Mouse (Mus musculus) CD4-positive, CD25-positive, alpha-beta regulatory T cell (primary cell): Measurements from ENCODE around the gene Nt5c3b. TPM values are rescaled to one million over a fixed set of nuclear protein-coding genes. Genes with fewer than 3 reads are reported as not detected.

Experiments
- polyA plus RNA-seq: library from polyadenylated mRNA; unstranded; fragments of 100-300 nt; shearing (Covaris generic); gene quantifications from one replicate; pipeline ENCODE4 v1.2.1, GENCODE M21; 2017

Nt5c3b gene
- 163 TPM for polyA plus RNA-seq

DNA sequence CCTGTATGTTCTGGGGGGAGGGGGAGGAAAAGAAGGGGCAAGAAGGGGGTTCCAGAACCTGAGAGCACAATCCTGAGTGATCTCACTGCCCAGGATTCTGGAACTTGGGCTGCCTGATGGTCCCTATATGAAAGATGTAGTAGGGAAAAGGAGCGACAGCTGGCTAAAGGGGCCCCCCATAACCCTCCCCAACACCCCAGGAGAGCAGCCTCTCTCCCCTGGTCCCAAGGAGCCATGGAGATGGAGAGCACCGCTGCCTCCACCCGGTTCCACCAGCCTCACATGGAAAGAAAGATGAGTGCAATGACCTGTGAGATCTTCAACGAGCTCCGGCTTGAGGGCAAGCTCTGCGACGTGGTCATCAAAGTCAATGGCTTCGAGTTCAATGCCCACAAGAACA, at the start of gene Nt5c3b, which contains the start of gene Klhl10:
Gene Nt5c3b, minus strand, starts transcription at position 12 of the 400 bp plus-strand sequence.
Gene Klhl10, plus strand, starts transcription at position 121 of the 400 bp plus-strand sequence.

DNA sequence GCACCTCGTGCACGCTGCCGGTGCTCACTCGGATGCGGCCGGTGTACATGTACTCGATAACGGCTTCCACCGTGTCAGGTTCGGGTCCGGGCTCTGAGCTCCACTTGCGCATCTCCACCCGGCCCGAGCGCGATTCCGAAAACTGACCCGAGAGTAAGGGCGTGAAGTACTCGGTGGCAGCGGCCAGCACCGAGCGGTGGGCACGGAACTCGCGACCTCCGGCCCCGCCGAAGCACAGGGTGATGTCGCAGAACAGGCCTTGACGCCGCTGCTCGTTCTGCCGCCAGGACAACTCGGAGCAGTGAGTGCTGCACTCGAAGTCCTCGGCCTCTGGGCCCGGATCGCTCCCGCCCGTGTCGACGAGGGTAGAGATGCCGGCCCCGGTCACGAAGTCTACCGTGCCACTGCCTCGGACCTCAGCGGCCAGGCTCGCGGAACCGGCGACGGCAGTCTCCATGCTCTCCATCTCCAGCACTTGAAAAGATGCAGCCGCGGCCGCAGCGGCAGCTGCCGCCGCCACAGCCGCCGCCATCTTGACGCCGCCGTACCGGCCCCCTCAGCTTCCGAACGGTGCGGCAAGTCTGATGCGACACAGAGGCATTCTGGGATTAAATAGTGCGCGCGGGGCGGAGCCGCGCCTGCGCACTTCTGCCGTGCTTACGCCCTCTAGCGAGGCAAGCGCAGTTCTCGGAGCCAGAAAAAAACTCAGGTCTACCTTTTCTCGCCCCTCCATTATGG, 30.8 kb upstream of the Nt5c3b start, which contains the start of gene Klhl11:
Gene Klhl11, minus strand, starts transcription at position 545 of the 738 bp plus-strand sequence.

DNA sequence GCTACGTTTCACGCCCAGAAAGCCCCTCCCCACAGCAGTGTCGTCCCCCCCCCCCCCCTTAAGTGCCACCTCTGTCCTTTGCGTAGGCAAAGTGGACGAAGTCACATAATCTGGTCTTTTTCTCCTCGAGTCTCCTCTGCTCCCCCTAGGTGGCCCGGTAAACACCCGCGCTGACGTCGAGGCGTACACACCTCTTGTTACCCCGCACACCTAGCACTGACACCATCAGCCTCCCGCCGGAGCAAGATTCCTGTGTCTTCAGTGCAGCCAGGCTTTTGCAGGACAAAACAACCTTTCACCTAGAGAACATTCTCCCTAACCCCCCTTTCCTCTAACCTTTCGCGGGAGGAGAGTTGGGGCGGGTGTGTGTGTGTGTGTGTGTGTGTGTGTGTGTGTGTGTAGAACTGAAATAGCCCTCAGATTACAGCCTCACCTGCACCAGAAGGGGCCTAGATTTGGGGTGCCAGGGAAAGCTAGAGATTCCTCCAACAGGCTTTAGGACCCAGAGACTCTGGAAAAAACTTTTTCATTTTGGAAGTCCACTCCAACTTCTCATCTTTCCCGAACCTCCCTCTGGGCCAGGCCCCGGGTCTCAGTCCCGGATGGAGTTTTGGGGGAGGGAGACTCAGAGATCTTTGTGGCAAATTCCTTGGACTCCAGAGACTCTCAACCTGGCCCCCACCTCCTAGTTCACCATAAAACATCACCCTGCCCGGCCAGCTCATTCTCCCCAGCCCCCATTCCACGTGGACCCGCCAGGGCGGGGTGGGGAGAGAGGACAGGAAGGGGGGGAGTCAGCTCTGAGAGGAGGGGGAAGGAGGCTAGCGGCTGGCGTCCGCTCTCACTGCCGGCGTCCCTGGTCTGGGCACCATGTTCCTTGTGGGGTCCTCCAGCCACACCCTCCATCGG, 26.4 kb downstream of the Nt5c3b start, which contains the start of gene Fkbp10:
Gene Fkbp10, plus strand, starts transcription at position 784 of the 909 bp plus-strand sequence.

DNA sequence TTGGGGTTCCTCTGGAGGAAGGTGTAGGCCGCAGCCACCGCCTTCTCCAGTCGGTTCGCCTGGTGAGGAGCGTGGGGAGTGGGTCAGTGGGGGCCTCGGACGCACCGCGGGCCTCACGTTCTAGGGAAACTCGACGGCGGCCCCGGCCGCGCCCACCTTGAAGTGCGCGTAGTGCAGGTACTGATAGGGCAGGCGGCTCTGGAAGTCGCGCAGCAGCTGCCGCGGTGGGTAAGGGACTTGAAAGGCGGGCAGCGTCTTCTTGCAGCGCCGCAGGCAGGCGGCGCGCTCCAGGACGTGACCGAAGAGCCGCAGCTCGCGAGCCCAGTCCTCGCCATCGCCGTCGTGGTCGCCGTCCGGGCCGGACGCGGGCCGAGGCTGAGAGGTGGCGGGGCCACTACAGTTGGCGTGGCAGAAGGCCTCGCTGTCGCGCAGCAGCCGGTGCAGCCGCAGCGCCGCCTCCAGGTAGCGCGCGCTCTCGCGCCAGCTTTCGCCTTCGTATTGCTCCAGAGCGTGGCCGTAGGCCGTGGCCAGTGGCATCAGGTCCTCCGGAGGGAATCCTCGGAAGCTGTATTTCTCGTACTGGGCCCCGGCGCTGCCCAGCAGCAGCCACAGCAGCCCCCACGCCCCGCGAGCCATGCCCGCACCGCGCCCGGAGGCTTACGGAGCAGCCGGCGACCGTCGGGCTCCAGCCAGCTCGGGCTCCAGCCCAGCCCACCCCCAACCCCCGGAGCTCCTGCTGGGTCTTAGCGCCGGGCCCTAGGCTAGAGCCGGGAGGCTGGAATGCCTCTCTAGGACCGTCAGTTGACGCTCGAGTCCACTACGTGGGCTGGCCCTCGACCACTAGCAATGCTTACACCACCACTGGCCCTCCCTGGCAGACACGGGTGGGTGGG, 27.3 kb downstream of the Nt5c3b start, which contains the start of gene P3h4:
Gene P3h4, minus strand, starts transcription at position 816 of the 893 bp plus-strand sequence.

DNA sequence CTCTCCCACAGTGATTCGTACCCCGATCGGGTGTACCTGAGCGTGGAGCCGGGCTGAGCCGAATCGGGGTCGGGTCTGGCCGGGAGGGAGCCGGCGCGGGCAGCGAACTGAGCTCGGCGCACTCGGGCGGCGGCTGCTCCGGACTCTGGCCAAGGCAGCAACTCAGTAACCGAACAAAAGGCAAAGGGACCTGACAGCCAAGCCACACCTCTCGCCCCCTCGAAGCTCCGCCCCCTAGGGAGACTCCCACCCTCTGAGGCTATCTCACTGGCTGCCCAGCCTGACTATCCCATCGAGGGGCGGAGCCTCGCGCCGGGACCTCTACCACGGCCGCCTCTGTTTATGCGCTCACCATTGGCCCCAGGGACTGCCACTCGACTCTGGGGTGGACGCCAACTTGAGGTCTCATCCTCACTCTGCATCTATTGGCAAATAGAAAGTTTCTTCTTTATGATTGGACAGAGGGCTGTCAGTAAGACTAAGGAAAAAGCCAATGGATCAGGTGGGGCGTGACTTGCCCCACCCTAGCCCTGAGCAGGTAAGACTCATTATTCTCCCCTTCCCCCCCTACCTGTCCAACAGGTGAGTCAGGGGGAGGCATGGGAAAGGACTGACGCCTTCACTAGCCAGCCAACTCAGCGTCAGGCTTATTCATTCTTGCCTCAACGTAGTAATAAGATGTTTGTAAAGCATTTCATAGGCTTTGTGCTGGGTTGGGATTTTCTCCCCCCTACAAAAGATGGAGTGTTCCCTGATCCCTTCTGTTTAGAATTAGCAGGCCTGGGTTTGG, 43.8 kb downstream of the Nt5c3b start, which contains the start of gene Jup:
Gene Jup, minus strand, starts transcription at position 164 of the 790 bp plus-strand sequence.

Other genes starting within 250 kb of the Nt5c3b start
- not detected for gene Krt9, start 248.6 kb downstream of the Nt5c3b start, polyA plus RNA-seq
- not detected for gene Krt14, start 234.3 kb downstream of the Nt5c3b start, polyA plus RNA-seq
- not detected for gene Krt16, start 192.9 kb downstream of the Nt5c3b start, polyA plus RNA-seq
- 0.30 TPM for gene Krt17, start 180.8 kb downstream of the Nt5c3b start, polyA plus RNA-seq
- not detected for gene Krt42, start 171.9 kb downstream of the Nt5c3b start, polyA plus RNA-seq
- 2,424 TPM for gene Eif1, start 121.9 kb downstream of the Nt5c3b start, polyA plus RNA-seq
- not detected for gene Gast, start 107.4 kb downstream of the Nt5c3b start, polyA plus RNA-seq
- gene Hap1, start 85.7 kb downstream of the Nt5c3b start, polyA plus RNA-seq, result 2.1 TPM
- gene Jup, start 44.0 kb downstream of the Nt5c3b start, polyA plus RNA-seq, result 2.8 TPM
- not detected for gene P3h4, start 27.0 kb downstream of the Nt5c3b start, polyA plus RNA-seq
- 0.30 TPM for gene Fkbp10, start 26.1 kb downstream of the Nt5c3b start, polyA plus RNA-seq
- gene Klhl10, start 109 bp upstream of the Nt5c3b start, polyA plus RNA-seq, result 0.29 TPM
- 4.2 TPM for gene Klhl11, start 30.9 kb upstream of the Nt5c3b start, polyA plus RNA-seq
- gene Acly, start 86.2 kb upstream of the Nt5c3b start, polyA plus RNA-seq, result 155 TPM
- 0.13 TPM for gene Ttc25, start 103.8 kb upstream of the Nt5c3b start, polyA plus RNA-seq
- gene Cnp, start 133.1 kb upstream of the Nt5c3b start, polyA plus RNA-seq, result 392 TPM
- gene Nkiras2, start 177.4 kb upstream of the Nt5c3b start, polyA plus RNA-seq, result 28.4 TPM
- gene Dnajc7, start 178.4 kb upstream of the Nt5c3b start, polyA plus RNA-seq, result 616 TPM